Mouse (Mus musculus) fibroblast of lung, adult 2 months (primary cell): ENCODE measurements at regions not wholly inside any gene's neighbourhood (a gene's known extent, or its start where the extent isn't known, plus 50 kb on each side); places are given as distances from the start of the nearest gene placed in this dataset.

Experiments used
- DNase-seq: peaks from one replicate; pipeline ENCODE4 v3.0.0-alpha.2; 2011; ENCODE audit warnings: low read depth

GRCm38 (mm10) chr2:178660071-178660470 is 229.7 kb downstream of the Cdh26 start:
- no peak for DNase-seq

DNA sequence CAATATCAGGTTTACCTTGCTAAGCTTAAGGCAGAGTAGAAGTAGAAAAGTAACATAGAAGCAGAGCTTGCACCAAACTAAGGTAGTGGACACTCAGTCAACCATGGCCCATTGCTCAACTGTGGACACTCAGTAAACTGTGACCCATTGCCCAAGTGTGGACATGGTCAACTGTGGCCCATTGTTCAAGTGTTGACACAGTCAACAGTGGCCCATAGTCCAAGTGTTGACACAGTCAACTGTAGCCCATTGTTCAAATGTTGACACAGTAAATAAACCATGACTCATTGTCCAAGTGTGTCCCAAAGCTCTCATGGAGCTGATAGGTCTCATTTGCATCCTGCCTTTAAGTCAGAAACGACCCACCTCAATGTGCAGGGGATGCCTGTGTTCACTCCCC is 232.1 kb downstream of the Cdh26 start:
- no peak for DNase-seq

- peak; percentile 6 for DNase-seq
Observed at GRCm38 (mm10) chr2:178664977-178665376, 234.6 kb downstream of the Cdh26 start.

DNA sequence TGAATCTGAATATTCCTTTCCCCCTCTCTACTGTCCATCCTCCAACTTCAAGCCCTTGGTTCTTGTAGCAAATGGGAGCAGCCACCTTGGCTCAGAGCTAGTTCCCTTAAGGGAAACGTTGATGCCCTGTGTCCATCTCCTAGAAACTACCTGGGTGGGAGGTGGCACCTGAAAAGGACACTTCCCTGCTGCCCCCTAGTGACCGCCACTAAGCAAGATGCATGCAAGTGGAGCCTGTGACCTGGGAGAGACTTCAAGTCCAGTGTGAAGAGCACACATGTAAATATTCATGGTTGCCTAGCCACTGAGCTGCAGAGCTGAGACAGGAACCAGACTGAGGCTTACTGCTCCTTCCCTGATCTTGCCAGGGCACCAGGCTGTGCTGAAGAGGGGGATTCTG is 238.1 kb downstream of the Cdh26 start:
- no peak for DNase-seq

GRCm38 (mm10) chr2:178670952-178671351 is 240.6 kb downstream of the Cdh26 start:
- DNase-seq = no peak

- no peak for DNase-seq
Observed at GRCm38 (mm10) chr2:178673621-178674020, 243.3 kb downstream of the Cdh26 start.

DNA sequence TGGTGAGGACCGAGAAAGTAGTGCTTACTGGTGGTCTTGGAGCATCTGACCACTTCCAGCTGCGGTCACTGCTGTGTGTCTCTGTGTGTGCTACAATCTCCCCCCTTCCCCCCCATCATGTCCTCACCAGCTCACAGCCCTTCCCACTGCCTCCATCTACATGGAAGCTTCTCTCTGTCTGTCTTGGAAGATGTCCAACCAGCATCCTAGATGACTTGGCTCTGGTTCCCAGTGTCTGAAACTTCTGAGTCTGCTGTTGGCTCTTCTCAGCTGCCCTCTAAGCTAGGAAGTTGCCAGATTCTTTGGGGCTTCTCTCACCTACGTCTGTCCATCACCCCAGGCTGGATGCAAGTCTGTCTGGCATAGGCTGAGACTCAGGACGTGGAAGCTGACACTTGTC is 244.3 kb downstream of the Cdh26 start:
- no peak for DNase-seq

DNA sequence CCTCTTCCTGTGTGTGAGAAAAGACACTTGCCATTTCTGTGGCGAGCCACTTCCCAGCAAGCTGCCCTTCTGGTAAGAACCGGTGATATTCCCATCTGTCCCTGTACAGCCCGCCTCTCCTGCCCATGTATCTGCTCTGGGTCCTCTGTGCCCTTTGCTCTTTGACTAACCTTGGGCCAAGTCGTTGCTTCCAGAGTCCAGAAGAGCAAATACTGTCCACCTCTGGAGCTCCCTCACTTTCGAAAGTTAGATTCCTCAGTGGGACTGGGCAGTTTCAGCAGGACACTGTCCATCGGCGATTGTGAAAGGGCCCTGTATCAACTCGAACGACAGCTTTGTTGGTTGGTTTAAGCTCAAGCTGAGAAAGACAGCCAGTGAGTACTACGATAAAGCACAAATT is 246.6 kb downstream of the Cdh26 start:
- DNase-seq = no peak

GRCm38 (mm10) chr2:178680368-178680767 is 250.0 kb downstream of the Cdh26 start:
- no peak for DNase-seq

DNA sequence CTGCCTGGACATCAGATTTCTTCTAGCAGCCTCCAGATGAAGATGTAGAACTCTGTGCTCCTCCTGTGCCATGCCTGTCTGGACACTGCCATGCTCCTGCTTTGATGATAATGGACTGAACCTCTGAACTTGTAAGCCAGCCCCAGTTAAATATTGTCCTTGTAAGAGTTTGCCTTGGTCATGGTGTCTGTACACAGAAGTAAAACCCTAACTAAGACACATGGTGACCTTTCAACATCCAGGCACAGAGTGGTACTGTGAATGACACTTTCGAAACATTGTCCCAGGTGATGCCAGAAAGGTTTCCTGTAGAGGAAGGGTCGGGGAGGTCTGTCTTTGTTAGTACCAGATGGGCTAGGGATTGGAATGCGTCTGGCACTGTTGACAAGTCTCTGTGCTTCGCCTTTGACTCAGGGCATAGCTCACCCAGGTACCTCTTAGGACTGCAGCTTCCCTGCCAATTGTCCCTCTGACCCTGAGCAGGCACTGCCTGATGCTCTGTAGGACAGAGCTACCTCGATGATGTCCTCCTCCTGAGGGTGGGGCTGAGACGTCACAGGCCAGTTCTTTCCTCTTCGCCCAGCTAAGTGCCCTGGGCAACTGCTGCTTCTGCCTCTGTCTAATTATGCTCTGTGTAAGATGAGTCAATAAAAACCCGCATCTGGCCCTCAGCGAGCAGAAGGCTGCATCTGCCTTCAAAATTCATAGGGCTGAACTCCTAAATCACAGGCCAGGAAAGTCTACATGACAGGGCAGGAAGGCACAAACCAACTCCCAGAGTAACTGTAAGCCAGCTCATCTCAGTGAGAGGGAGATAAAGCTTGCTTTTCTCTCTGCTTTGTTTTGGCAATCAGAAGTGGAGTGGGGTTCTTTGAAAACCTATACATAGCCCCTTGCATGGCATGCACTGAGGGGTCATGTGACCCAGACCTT is 254.0 kb downstream of the Cdh26 start:
- no peak for DNase-seq

GRCm38 (mm10) chr2:178685211-178685610 is 254.9 kb downstream of the Cdh26 start:
- no peak for DNase-seq

DNA sequence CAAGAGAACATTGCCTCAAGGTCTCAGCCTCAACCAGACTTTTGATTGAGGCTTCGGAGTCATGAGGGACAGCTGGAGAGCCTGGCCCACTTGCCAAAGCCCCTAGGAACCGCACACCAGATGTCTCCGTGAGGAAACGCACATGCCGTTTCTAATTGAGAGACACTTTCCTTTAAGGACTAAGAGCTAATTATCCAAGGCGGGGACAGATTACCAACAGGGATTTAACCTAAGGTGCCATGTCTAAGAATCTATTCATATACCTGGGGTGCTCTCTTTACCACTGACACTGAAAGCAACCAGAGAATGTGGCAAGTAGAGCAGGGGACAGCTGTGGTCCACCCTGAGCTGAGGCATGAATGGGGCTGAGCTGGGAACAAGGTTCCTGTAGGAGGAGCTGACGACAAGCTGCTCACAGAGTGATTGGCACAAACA is 255.9 kb downstream of the Cdh26 start:
- no peak for DNase-seq

- DNase-seq = no peak
Observed at GRCm38 (mm10) chr2:178688586-178688985, 258.3 kb downstream of the Cdh26 start.

GRCm38 (mm10) chr2:178691190-178691864 is 261.0 kb downstream of the Cdh26 start:
- DNase-seq = peak; percentile 74

DNA sequence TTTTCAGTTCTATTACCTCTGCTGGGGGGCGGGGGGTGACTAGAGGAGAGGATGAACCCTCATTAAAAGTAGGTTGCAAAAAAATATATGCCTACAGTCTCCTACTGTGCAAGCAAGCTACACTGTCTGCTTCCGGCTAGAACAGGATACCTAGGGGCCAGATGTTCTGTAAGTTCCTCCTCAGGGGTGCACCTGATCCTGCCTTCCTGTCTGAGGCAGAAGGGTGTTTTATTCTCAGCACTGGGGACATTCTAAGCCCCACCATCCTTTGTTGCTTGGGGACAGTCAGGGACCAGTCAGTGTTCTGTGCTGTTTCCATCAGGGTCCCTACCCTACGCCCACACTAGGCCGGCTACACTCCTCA is 261.5 kb downstream of the Cdh26 start:
- no peak for DNase-seq

DNA sequence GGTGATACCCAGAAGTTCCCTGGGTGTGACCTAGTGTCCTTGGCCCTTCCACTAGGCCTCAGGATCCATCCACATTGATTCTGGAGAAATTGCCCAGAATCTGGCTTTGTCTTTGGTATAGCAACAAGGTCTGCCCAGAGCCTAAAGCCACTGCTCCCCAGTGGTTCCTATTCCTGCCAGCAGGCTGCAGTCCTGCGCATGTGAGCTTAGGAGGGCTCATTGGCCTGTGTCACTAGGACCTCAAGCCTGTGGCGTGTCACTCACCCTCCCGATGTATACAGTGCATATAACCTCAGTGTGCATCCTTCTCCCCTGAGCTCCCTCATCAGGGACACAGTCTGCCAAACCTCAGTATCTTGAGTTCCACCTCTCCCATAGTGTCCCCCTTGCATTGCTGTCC is 261.9 kb downstream of the Cdh26 start:
- no peak for DNase-seq

- DNase-seq = no peak
Observed at GRCm38 (mm10) chr2:178698648-178699047, 268.3 kb downstream of the Cdh26 start.

- no peak for DNase-seq
Observed at GRCm38 (mm10) chr2:178700825-178701224, 270.5 kb downstream of the Cdh26 start.

DNA sequence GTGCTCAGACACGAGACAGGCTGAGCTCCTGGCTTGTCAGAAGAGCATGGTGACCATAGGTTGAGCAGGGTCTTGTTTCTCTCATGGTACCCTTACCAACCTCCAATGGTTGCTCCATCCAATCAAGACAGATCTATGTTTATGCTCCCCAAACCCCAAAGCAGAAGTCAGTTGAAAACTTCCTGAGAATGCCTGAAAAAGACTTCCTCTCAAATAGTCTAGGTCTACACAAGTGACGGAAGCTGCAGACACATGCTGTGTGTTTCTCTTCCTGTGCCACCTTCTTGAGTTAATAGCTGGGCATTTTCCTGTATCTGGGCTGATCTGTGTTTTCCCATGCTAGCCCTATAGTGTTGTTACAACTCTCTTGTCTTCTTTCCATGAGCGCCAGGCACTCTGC is 274.2 kb downstream of the Cdh26 start:
- no peak for DNase-seq

GRCm38 (mm10) chr2:178708649-178709048 is 278.3 kb downstream of the Cdh26 start:
- no peak for DNase-seq

- no peak for DNase-seq
Observed at GRCm38 (mm10) chr2:178709192-178709881, 279.0 kb downstream of the Cdh26 start.

DNA sequence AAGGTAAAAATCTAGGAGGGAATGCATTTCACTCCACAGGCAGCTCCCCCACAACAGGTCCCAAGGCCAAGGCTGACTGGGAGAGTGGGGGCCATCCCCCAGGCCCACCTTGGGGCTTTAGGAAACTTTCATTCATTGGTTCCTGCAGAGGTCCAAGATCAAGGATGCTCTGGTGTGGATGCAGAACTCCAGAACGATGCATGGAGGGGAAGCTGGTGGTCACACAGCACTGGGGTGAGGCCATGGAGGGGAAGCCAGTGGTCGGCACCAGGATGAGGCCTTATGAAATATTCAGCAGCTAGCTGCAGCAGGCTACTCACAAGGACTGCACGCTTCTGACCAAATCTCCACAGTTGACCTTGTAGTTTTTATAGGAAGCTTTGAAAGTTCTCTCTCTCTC is 279.7 kb downstream of the Cdh26 start:
- DNase-seq = no peak

- no peak for DNase-seq
Observed at GRCm38 (mm10) chr2:178711587-178712080, 281.3 kb downstream of the Cdh26 start.
